Comparison of ENCODE assay signal across 20 mouse cellular contexts in genomic region chr4:81462253-81462652, GRCm38 (mm10). TPM values are rescaled to one million over a fixed set of nuclear protein-coding genes. Genes with fewer than 3 reads are reported as not detected.
DNase-seq lines count a peak whose midpoint lies in the region; ATAC-seq lines count a peak whose summit lies in the region.
"Had no signal": no experiment of that assay in that cellular context is flagged by ENCODE, and none has a peak within 500 bp of the region (broad histone marks: within the 10 kb centered on the region; RNA-seq: fewer than 3 reads in every experiment).

No protein-coding gene starts in this region.

- H3K4me2 ChIP-seq in midbrain, embryonic 14.5 days (ENCODE audit: low read length), result no peak overlapping the region
- H3K4me2 ChIP-seq: forebrain, embryonic 12.5 days; hindbrain, embryonic 13.5 days; intestine, embryonic 15.5 days; kidney, embryonic 15.5 days had no signal

- H3K27me3 ChIP-seq in midbrain, embryonic 14.5 days (ENCODE audit: control insufficient read depth, insufficient read depth, low read length), result no peaks in the 10 kb centered on the region
- no peaks in the 10 kb centered on the region for H3K27me3 ChIP-seq in midbrain, embryonic 10.5 days (ENCODE audit: low read depth, poor library complexity, severe bottlenecking)
- H3K27me3 ChIP-seq: forebrain, embryonic 12.5 days; hindbrain, embryonic 13.5 days; intestine, embryonic 15.5 days; kidney, embryonic 15.5 days; Patski had no signal

- H3K9ac ChIP-seq in midbrain, embryonic 14.5 days (replicated peaks; ENCODE audit: low read length), result no peak overlapping the region
- H3K9ac ChIP-seq: forebrain, embryonic 12.5 days; hindbrain, embryonic 13.5 days; intestine, embryonic 15.5 days; kidney, embryonic 15.5 days had no signal

- no peak overlapping the region for H3K27ac ChIP-seq in midbrain, embryonic 14.5 days (replicated peaks; ENCODE audit: low read depth, low read length)
- H3K27ac ChIP-seq in midbrain, embryonic 10.5 days (replicated peaks), result no peak overlapping the region
- H3K27ac ChIP-seq: forebrain, embryonic 12.5 days; hindbrain, embryonic 13.5 days; intestine, embryonic 15.5 days; kidney, embryonic 15.5 days; stomach, postnatal 0 days had no signal

- intact Hi-C loops in gastrocnemius, postnatal 36 days (cut with DNase I), result no loop called here

- 80% methylated on average over 4 of the region's 4 CpGs for WGBS in midbrain, embryonic 14.5 days
- 81% methylated on average over 4 of the region's 4 CpGs for WGBS in midbrain, embryonic 10.5 days

- peak; percentile 39 for DNase-seq in gastrocnemius, adult 18-20 months (ENCODE audit: low spot score)
- no peak for DNase-seq in gastrocnemius, postnatal 36 days
- DNase-seq in midbrain, embryonic 14.5 days, result peak; percentile 13
- DNase-seq in midbrain, embryonic 10.5 days (ENCODE audit: low spot score), result no peak
- DNase-seq in adrenal gland, postnatal 14 days, result peak; percentile 63
- no peak for DNase-seq in right cerebral cortex, adult 18-20 months
- DNase-seq in testis, postnatal 14 days (ENCODE audit: low spot score), result no peak
- DNase-seq: cerebellum, adult 9-11 months; layer of hippocampus, postnatal 36 days; lung, adult 2 months; lung, postnatal 36 days; spleen, adult 18-20 months; thymus, postnatal 14 days had no signal

- no peaks in the 10 kb centered on the region for H3K4me1 ChIP-seq in midbrain, embryonic 14.5 days (ENCODE audit: control insufficient read depth, insufficient read depth, low read length)
- peaks cover 8% of the 10 kb centered on the region for H3K4me1 ChIP-seq in midbrain, embryonic 10.5 days
- H3K4me1 ChIP-seq: forebrain, embryonic 12.5 days; hindbrain, embryonic 13.5 days; intestine, embryonic 15.5 days; kidney, embryonic 15.5 days had no signal

- no peak overlapping the region for H3K4me3 ChIP-seq in midbrain, embryonic 14.5 days (replicated peaks; ENCODE audit: low read depth, low read length)
- H3K4me3 ChIP-seq in midbrain, embryonic 10.5 days, result no peak overlapping the region
- H3K4me3 ChIP-seq: forebrain, embryonic 12.5 days; hindbrain, embryonic 13.5 days; intestine, embryonic 15.5 days; kidney, embryonic 15.5 days had no signal

- H3K9me3 ChIP-seq in midbrain, embryonic 14.5 days (ENCODE audit: control insufficient read depth, low read length), result no peaks in the 10 kb centered on the region
- no peaks in the 10 kb centered on the region for H3K9me3 ChIP-seq in midbrain, embryonic 10.5 days (replicated peaks)
- H3K9me3 ChIP-seq: forebrain, embryonic 12.5 days; hindbrain, embryonic 13.5 days; intestine, embryonic 15.5 days; kidney, embryonic 15.5 days had no signal

- no peaks in the 10 kb centered on the region for H3K36me3 ChIP-seq in midbrain, embryonic 14.5 days (ENCODE audit: control insufficient read depth, insufficient read depth, low read length)
- no peaks in the 10 kb centered on the region for H3K36me3 ChIP-seq in midbrain, embryonic 10.5 days
- H3K36me3 ChIP-seq: forebrain, embryonic 12.5 days; hindbrain, embryonic 13.5 days; intestine, embryonic 15.5 days; kidney, embryonic 15.5 days had no signal

- ATAC-seq in midbrain, embryonic 14.5 days (ENCODE audit: low FRiP score, low TSS enrichment), result no peak
- ATAC-seq: activated CD4-positive, CD25-positive, alpha-beta regulatory T cell, adult 4 months; intestine, embryonic 15.5 days; Patski had no signal

RNA-seq across cellular contexts. Expression of gene Mpdz, which starts 19.6 kb away (rescaled TPM):
- total RNA-seq in gastrocnemius, adult 18-20 months (2021), result 10 to 100 TPM; 60.0 to 64.4 TPM
- 10 to 100 TPM; 44.1 to 47.1 TPM for total RNA-seq in gastrocnemius, postnatal 36 days (2021)
- polyA plus RNA-seq in midbrain, embryonic 14.5 days (2014; fragmentation: Nextera tagmentation; extraction: Ambion mirVana), result 13.1 and 21.2 TPM in 2 replicates
- 41.2 and 47.2 TPM in 2 replicates for polyA plus RNA-seq in midbrain, embryonic 10.5 days (2016; fragmentation: Nextera tagmentation; extraction: Ambion mirVana)
- 76.3 and 84.4 TPM in 2 replicates for total RNA-seq in adrenal gland, postnatal 14 days (2021)

Comparison
In these comparisons a context has a peak if more than half of its experiments do, and no peak if none do; other contexts are left out.
1. DNase-seq: peak in gastrocnemius, adult 18-20 months (single experiment), midbrain, embryonic 14.5 days (single experiment) and adrenal gland, postnatal 14 days (single experiment); none in gastrocnemius, postnatal 36 days (0 of 2), midbrain, embryonic 10.5 days (single experiment), right cerebral cortex, adult 18-20 months (single experiment) and testis, postnatal 14 days (single experiment).